Mouse (Mus musculus) stomach, embryonic 15.5 days (tissue): ENCODE results near the gene Ctps. TPM values are rescaled to one million over a fixed set of nuclear protein-coding genes. Genes with fewer than 3 reads are reported as not detected.
"Not testable (repeated sequence)": the region's sequence is repeated elsewhere in the genome, so short reads cannot be mapped to it uniquely, and the experiment has no call there.

Experiments
- ATAC-seq: fragments of 200-750 bp; cut with Nextera tagmentation; 2 replicates; pipeline ENCODE4 v1.8.0; 2017; ENCODE audit warnings: low read depth, moderate number of reproducible peaks, moderate TSS enrichment; ENCODE audit not compliant: insufficient read depth, low FRiP score
- H3K27ac ChIP-seq: fragments of 300-500 bp; sonication (generic); 2 replicates; pipeline ENCODE4 v1.5.1; 2015; ENCODE audit warnings: mild to moderate bottlenecking, inconsistent platforms
- H3K27me3 ChIP-seq: fragments of 300-500 bp; sonication (generic); replicated peaks from 2 replicates; pipeline ENCODE4 v1.6.1; 2015; ENCODE audit warnings: inconsistent platforms
- H3K36me3 ChIP-seq: fragments of 300-500 bp; sonication (generic); 2 replicates; pipeline ENCODE4 v1.6.1; 2015; ENCODE audit warnings: inconsistent platforms
- H3K4me1 ChIP-seq: fragments of 300-500 bp; sonication (generic); 2 replicates; pipeline ENCODE4 v1.6.1; 2015; ENCODE audit warnings: inconsistent platforms
- H3K4me2 ChIP-seq: fragments of 300-500 bp; sonication (generic); 2 replicates; pipeline ENCODE4 v1.6.1; 2015; ENCODE audit warnings: mild to moderate bottlenecking, inconsistent platforms
- H3K4me3 ChIP-seq: fragments of 300-500 bp; sonication (generic); replicated peaks from 2 replicates; pipeline ENCODE4 v1.5.1; 2015; ENCODE audit warnings: inconsistent platforms
- H3K9ac ChIP-seq: fragments of 300-500 bp; sonication (generic); 2 replicates; pipeline ENCODE4 v1.6.1; 2015; ENCODE audit warnings: inconsistent platforms
- H3K9me3 ChIP-seq: fragments of 300-500 bp; sonication (generic); 2 replicates; pipeline ENCODE4 v1.6.1; 2016; ENCODE audit warnings: inconsistent platforms
- WGBS: fragments of 180-500 bp; shearing (Covaris S2); methylation state at CpG from one replicate; pipeline ENCODE4 v1.1.7; 2015; 5-methylcytosine and 5-hydroxymethylcytosine counted together
- polyA plus RNA-seq: library from polyadenylated mRNA; unstranded; fragments of >200 nt; fragmentation: Nextera tagmentation; extraction: Ambion mirVana; gene quantifications from 2 replicates; pipeline ENCODE4 v1.2.1, GENCODE M21; 2015

The Ctps gene
- polyA plus RNA-seq, 1 experiment from 2014 or later, result 64.9 TPM

DNA sequence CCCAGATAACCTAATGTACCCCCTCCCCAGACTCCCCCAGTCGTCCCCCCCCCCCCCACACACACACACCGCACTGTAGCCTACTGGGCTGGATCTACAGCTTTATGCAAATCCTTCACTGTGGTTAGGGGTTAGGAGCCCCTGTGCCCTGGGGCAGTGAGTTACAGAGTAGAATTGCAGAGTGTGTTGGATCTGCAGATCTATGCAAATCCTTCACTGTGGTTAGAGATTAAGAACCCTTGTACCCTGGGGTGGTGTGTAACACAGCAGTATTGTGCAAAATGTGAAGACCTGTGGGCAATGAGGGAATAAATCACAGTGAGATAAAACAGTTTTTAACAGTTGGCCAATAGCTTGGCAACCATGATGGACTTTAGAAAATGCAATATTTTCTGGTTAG lies 28.8 kb upstream of the Ctps start:
- 37% methylated on average over 2 of the region's 2 CpGs for WGBS
- Histone ChIP-seq H3K9me3 (no peaks in the 10 kb centered on the region), H3K27me3 (no peaks in the 10 kb centered on the region), H3K4me1 (no peaks in the 10 kb centered on the region), H3K36me3 (no peaks in the 10 kb centered on the region), H3K27ac (no peak overlapping the region), H3K4me3 (no peak overlapping the region), H3K4me2 (no peak overlapping the region), H3K9ac (no peak overlapping the region)
- ATAC-seq, result no peak

DNA sequence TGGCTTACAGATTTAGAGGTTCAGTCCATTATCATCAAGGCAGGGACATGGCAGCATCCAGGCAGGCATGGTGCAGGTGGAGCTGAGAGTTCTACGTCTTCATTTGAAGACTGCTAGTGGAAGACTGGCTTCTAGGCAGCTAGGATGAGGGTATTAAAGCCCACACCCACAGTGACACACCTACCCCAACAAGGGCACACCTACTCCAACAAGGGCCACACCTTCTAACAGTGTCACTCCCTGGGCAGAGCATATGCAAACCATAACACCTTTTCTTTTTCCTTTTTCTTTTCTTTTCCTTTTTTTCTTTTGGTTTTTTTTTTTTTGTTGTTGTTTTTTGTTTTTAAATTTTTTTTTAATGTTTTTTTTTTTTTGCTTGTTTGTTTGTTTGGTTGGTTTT lies 26.1 kb upstream of the Ctps start:
- WGBS, result 85% methylated on average over 1 of the region's 1 CpGs
- H3K4me1 ChIP-seq, H3K27ac ChIP-seq: not testable (repeated sequence)

DNA sequence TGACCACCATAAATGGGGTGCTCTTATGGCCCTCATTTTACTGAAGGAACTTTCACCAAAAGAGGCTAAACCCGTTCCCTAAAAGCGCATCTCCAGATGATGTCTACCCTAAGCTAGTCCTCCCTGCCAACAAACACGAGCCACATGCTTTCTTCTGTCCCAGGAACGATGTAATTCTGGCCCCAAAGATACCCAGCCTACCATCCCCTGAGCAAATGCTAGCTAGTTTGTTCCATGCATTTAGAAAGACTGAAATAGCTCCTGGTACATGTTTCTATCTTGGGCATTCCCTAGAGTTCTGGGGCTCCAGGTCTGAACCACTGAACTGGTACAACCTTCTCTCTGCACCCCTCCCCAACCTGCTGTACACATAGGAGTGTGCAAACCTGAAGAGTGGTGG lies 20.9 kb upstream of the Ctps start:
- Histone ChIP-seq H3K9me3 (no peaks in the 10 kb centered on the region), H3K9ac (no peak overlapping the region), H3K36me3 (no peaks in the 10 kb centered on the region), H3K4me3 (no peak overlapping the region), H3K27ac (no peak overlapping the region), H3K27me3 (no peaks in the 10 kb centered on the region), H3K4me2 (no peak overlapping the region), H3K4me1 (peaks cover 4% of the 10 kb centered on the region; the same call in 1 of the 2 replicates)
- 82% methylated on average over 4 of the region's 4 CpGs for WGBS
- no peak for ATAC-seq

More for the DNA sequence above, 26.1 kb upstream of the Ctps start:
- H3K9me3 ChIP-seq, H3K4me3 ChIP-seq, H3K36me3 ChIP-seq, ATAC-seq, H3K4me2 ChIP-seq, H3K27me3 ChIP-seq, H3K9ac ChIP-seq: not testable (repeated sequence)

DNA sequence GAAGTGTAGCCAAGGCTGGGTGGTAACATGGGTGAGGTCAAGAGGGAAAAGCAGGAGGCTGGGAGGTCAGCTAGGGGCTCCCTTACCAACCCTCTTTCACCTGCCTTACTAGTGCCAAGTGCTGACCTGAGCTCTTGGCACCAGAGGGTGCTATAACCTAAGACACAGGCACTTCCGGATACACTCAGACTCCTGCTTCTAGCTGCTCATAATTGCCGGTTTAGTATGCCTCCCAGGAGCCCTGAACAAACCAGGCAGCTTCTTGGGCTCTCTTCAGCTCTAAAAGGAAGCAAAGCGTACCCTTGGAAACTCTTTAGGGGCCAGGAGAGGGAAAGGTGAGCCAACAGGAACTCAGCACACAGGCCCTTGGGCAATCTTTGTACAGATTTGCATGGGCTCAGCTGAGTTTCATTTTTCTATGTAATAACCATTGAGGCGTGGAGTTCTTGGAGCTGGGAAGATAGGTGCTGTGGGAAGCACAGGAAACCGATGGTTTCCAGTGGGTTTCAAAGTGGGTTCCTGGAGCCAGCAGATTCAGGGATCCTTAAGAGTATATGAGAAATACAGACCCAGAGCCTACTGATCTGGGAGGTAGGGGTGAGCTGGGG lies 19.8 kb upstream of the Ctps start:
- 31% methylated on average over 5 of the region's 5 CpGs for WGBS
- no peaks in the 10 kb centered on the region for H3K27me3 ChIP-seq
- no peak overlapping the region for H3K9ac ChIP-seq
- H3K27ac ChIP-seq, result no peak overlapping the region
- no peak overlapping the region; the same call in 1 of the 2 replicates for H3K4me2 ChIP-seq
- peak; percentile 84 for ATAC-seq
- H3K4me3 ChIP-seq, result no peak overlapping the region
- peaks cover 4% of the 10 kb centered on the region; the same call in 1 of the 2 replicates for H3K4me1 ChIP-seq
- no peaks in the 10 kb centered on the region for H3K36me3 ChIP-seq
- H3K9me3 ChIP-seq, result no peaks in the 10 kb centered on the region

DNA sequence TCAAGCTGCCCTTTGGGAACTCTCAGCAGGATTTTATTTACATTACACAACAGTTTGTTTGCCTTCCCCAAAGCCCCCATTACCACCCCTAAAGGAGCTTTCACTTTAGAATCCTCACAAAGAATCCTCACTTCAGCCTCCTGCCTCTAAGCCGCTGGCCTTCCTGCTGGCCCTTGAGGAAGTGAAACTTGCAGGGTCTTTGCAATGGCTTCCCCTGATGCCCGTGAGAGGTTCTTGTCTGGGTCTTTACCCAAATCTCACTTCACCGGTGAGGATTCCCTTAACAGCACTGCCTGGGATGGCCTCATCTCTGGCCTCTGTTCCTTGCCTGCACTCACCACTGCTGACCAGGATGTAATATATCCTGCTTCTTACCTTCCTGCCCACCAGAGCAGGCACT lies 19.0 kb upstream of the Ctps start:
- no peak overlapping the region for H3K9ac ChIP-seq
- no peak overlapping the region for H3K4me3 ChIP-seq
- WGBS, result 25% methylated on average over 3 of the region's 3 CpGs

DNA sequence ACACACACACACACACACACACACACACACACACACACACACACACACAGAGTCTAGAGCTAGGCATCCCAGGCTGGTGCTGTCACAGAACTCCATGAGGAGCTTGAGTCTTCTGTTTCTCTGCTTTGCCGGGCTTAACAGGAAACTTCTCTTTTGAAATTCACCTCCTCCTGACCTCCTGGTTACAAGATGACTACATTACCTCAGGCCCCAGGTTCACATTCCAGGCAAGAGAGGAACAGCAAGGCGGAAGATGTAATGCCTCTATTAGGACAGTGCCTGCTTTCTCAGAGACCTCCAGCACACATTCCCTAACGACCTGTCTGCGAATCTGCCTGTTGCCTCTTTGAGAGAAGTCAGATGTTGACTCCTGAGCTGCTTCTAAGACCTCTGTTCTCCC lies 18.4 kb upstream of the Ctps start, which contains the start of gene Gm8439:
Gene Gm8439, plus strand, starts transcription at position 301 of the 400 bp plus-strand sequence.
- H3K36me3 ChIP-seq, result no peaks in the 10 kb centered on the region
- no peak within 1 kb of the TSS for H3K9ac ChIP-seq
- no peak within 1 kb of the TSS for H3K27ac ChIP-seq
- H3K4me1 ChIP-seq, result peaks cover 4% of the 10 kb centered on the region; the same call in 1 of the 2 replicates
- H3K4me3 ChIP-seq, result no peak within 1 kb of the TSS
- ATAC-seq, result no peak
- no peaks in the 10 kb centered on the region for H3K9me3 ChIP-seq
- 23% methylated on average over 4 of the region's 4 CpGs for WGBS
- no peaks in the 10 kb centered on the region for H3K27me3 ChIP-seq
- H3K4me2 ChIP-seq, result no peak within 1 kb of the TSS; the same call in 1 of the 2 replicates

More for the DNA sequence above, 19.0 kb upstream of the Ctps start:
- Histone ChIP-seq H3K27ac (no peak overlapping the region), H3K36me3 (no peaks in the 10 kb centered on the region), H3K4me2 (no peak overlapping the region), H3K4me1 (peaks cover 4% of the 10 kb centered on the region; the same call in 1 of the 2 replicates), H3K9me3 (no peaks in the 10 kb centered on the region), H3K27me3 (no peaks in the 10 kb centered on the region)
- no peak for ATAC-seq

DNA sequence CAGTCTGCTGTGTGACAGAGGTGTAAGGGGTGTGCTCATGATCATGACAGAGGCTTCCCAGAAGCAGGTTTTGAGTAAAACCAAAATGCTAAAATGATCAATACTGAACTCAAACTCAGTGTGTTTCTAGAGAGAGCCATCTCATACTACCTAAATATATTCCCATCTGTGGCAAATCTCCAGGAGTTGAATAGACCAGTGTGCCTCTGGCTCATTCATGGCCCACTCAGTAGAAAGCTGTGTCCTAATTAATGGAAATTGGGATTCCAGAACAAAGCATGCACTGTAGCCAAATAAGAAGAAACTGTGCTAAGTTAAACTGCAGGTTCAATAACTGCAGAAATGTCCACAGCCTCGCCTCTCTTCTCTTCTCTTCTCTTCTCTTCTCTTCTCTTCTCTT lies 16.9 kb upstream of the Ctps start:
- Histone ChIP-seq H3K9me3 (no peaks in the 10 kb centered on the region), H3K4me1 (peaks cover 4% of the 10 kb centered on the region; the same call in 1 of the 2 replicates), H3K4me2 (no peak overlapping the region), H3K27me3 (no peaks in the 10 kb centered on the region), H3K36me3 (no peaks in the 10 kb centered on the region), H3K27ac (no peak overlapping the region), H3K4me3 (no peak overlapping the region), H3K9ac (no peak overlapping the region)
- 73% methylated on average over 1 of the region's 1 CpGs for WGBS
- no peak for ATAC-seq

DNA sequence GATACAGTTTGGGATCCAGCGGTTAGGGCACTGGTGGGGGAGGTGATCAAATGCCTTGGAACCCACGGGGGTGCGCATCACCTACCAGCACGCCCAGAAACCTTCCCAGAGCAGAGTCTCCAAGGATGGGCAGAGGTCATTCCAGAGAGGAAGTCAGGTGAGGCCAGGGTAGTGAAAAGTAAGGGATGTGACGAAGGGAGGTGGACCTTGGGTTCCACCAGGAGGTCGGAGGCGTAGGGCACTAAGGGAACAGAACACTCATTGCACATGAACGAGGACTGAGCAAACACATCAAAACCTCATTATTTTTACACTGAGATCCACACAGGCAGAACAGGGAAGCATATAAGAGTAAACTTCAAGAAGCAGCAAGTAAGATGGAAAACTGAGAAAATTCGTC lies 11.6 kb upstream of the Ctps start:
- Histone ChIP-seq H3K9me3 (no peaks in the 10 kb centered on the region), H3K27me3 (no peaks in the 10 kb centered on the region), H3K4me1 (no peaks in the 10 kb centered on the region), H3K4me3 (no peak overlapping the region), H3K4me2 (no peak overlapping the region), H3K36me3 (no peaks in the 10 kb centered on the region), H3K27ac (no peak overlapping the region), H3K9ac (no peak overlapping the region)
- WGBS, result 79% methylated on average over 9 of the region's 9 CpGs
- ATAC-seq, result no peak

DNA sequence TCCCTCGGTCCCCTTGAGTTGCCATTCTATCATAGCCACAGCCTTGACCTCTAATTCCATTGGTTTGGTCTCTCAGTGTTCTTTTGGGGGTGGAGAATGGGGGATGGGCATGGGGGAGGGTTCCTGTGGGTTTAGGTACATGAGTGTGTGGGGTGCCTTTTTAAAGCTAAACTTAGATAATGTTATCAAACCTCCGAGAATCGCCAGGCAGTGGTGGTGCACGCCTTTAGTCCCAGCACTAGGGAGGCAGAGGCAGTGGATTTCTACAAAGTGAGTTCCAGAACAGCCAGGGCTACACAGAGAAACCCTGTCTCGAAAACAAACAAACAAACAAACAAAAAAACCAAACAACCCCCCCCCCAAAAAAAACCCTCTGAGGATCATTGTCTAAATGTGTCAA lies 10.8 kb upstream of the Ctps start:
- no peak overlapping the region for H3K4me2 ChIP-seq
- no peaks in the 10 kb centered on the region for H3K36me3 ChIP-seq
- no peak overlapping the region for H3K27ac ChIP-seq
- H3K27me3 ChIP-seq, result no peaks in the 10 kb centered on the region
- ATAC-seq, result no peak
- no peak overlapping the region for H3K4me3 ChIP-seq
- no peaks in the 10 kb centered on the region for H3K9me3 ChIP-seq
- H3K4me1 ChIP-seq, result no peaks in the 10 kb centered on the region
- no peak overlapping the region for H3K9ac ChIP-seq
- 57% methylated on average over 5 of the region's 5 CpGs for WGBS

DNA sequence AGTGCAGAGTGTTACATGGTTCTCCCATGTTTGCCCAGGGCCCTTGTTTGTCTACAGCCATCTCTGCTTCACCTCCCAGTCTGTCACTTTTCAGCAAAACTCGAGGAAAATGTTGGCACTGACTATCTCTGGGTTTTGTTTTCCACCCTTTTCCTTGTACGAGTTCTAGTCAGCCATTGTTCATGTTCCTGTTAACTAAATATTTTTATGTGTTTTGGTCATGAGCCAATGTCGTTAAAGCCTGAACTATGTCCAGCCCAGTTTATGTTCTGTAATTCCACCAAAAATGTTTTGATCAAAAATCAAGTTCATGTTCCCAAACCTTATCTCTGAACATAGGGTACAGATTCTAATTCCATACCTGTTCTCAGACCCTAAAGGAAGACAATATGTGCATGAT lies 1.6 kb upstream of the Ctps start:
- 46% methylated on average over 3 of the region's 3 CpGs for WGBS
- no peak overlapping the region for H3K27ac ChIP-seq
- no peak overlapping the region for H3K9ac ChIP-seq
- no peak overlapping the region for H3K4me3 ChIP-seq
- H3K36me3 ChIP-seq, result no peaks in the 10 kb centered on the region
- ATAC-seq, result no peak
- no peak overlapping the region for H3K4me2 ChIP-seq
- H3K9me3 ChIP-seq, result no peaks in the 10 kb centered on the region
- H3K27me3 ChIP-seq, result no peaks in the 10 kb centered on the region
- H3K4me1 ChIP-seq, result peaks cover 15% of the 10 kb centered on the region

DNA sequence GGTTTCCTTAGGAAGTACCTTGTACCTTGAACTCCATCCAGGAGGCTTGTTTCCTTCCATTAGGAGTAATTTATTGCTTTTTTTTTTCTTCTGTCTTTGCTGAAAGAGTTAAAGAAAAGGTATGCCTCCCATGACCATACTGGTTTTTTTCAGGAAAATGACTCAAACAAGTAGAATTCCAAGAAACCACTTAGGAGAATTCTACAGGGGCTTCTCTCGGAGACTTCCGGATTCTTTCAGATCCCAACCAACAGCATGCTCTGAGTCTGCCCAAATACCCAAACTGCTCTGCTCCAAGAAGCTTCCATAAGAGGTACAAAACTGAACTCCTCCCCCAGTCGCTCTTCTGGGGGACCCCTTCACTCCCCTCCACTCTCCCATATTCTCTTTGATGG lies 991 bp upstream of the Ctps start:
- WGBS, result 64% methylated on average over 3 of the region's 3 CpGs
- Histone ChIP-seq H3K4me1 (peaks cover 15% of the 10 kb centered on the region), H3K27ac (peak overlapping the region; percentile 94), H3K27me3 (no peaks in the 10 kb centered on the region), H3K4me2 (peak overlapping the region; percentile 87), H3K4me3 (peak overlapping the region; percentile 92), H3K36me3 (0 out of 2 replicates have a peak, but pooled peaks cover 3% of the 10 kb centered on the region), H3K9ac (no peak overlapping the region; the same call in 1 of the 2 replicates), H3K9me3 (no peaks in the 10 kb centered on the region)
- no peak for ATAC-seq

DNA sequence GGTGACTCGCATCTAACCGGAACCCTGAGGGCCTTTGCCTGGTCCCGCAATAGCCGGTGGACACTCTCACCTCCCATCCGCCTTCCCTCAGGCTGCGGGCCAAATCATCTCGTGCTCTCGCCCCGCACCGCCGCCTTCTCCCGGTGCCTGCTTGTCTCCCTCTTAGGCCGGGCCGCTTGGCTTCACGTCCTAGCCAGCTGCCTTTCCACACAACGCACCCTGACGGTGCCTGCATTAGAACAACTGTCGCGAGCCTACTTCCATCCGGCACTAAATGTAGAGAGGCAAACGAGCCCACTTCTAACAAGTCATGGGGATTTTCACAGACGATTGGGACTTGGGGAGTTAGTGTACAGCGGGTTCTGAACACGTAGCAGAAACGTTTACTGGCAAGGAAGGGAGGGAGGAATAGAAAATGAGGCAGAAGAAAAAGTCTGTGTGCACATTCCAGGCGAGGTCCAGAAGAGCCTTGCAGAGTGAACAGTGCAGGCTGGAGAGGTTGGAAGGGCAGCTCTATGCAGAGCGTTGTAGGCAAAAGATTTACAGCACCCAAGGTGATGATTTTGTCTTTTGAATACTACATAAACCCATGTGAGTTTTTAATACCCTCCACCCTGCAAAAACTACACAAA lies 478 bp upstream of the Ctps start:
- peak overlapping the region; percentile 94 for H3K27ac ChIP-seq
- H3K9ac ChIP-seq, result peak overlapping the region; percentile 88
- H3K4me3 ChIP-seq, result peak overlapping the region; percentile 92
- peak; percentile 53 for ATAC-seq
- peaks cover 15% of the 10 kb centered on the region for H3K4me1 ChIP-seq
- under 1% methylated on average over 27 of the region's 27 CpGs for WGBS
- H3K4me2 ChIP-seq, result peak overlapping the region; percentile 87
- 0 out of 2 replicates have a peak, but pooled peaks cover 3% of the 10 kb centered on the region for H3K36me3 ChIP-seq
- no peaks in the 10 kb centered on the region for H3K27me3 ChIP-seq
- no peaks in the 10 kb centered on the region for H3K9me3 ChIP-seq
